Mouse (Mus musculus) ES-E14 (cell line): Measurements from ENCODE around the gene Cd151.

Experiments used
- HCFC1 ChIP-seq: IDR thresholded peaks from 2 replicates; pipeline ENCODE4 v1.6.1; 2012; ENCODE audit warnings: low read length, inconsistent platforms, borderline replicate concordance; ENCODE audit not compliant: insufficient read depth
- MAFK ChIP-seq: IDR thresholded peaks from 2 replicates; pipeline ENCODE4 v1.6.1; 2014; ENCODE audit warnings: mild to moderate bottlenecking, low read depth, low read length, inconsistent platforms; ENCODE audit not compliant: insufficient read depth
- ZC3H11A ChIP-seq: IDR thresholded peaks from 2 replicates; pipeline ENCODE4 v1.6.1; 2012; ENCODE audit warnings: low read depth, mild to moderate bottlenecking, inconsistent platforms, low read length, borderline replicate concordance
- ZNF384 ChIP-seq: IDR thresholded peaks from 2 replicates; pipeline ENCODE4 v1.6.1; 2012; ENCODE audit warnings: low read depth, low read length, inconsistent platforms

DNA sequence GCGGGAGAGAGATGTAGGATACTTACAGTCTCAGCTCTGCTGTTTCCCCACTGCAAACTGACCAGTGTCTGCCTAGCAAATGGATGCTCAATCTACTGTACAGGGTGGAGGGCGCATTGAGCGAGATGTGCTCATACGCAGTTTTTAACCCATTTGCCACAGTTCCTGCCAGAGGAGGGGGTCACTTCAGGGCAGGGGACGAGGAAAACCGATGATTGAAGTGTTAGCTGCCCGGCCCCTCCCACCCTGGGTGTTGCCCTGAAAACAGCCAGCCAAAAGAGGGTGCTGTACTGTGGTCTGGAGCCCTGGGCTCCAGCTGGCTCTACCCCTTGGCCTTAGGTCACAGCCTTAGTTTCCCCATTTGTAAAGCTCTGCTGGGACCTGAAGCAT is 9.8 kb downstream of the Cd151 start:
- TF ChIP-seq HCFC1 (no peak), MAFK (no peak), ZC3H11A (no peak), ZNF384 (no peak)
